Mouse (Mus musculus) heart, embryonic 11.5 days (tissue): ENCODE data around the gene Tstd1. TPM values are rescaled to one million over a fixed set of nuclear protein-coding genes. Genes with fewer than 3 reads are reported as not detected.

Experiments
- ATAC-seq: fragments of 200-750 bp; cut with Nextera tagmentation; replicated peaks from 2 replicates; pipeline ENCODE4 v1.8.0; 2017; ENCODE audit warnings: moderate library complexity; ENCODE audit not compliant: insufficient number of reproducible peaks, low FRiP score, low TSS enrichment
- H3K27ac ChIP-seq: fragments of 300-500 bp; sonication (generic); 2 replicates; pipeline ENCODE4 v1.5.1; 2014; ENCODE audit warnings: mild to moderate bottlenecking, low read depth, low read length
- H3K27me3 ChIP-seq: fragments of 300-500 bp; sonication (generic); 2 replicates; pipeline ENCODE4 v1.6.1; 2014; ENCODE audit warnings: mild to moderate bottlenecking, low read length, mixed read lengths; ENCODE audit not compliant: control insufficient read depth, insufficient read depth
- H3K36me3 ChIP-seq: fragments of 300-500 bp; sonication (generic); 2 replicates; pipeline ENCODE4 v1.6.1; 2014; ENCODE audit warnings: mild to moderate bottlenecking, low read length, moderate library complexity, mixed read lengths; ENCODE audit not compliant: control insufficient read depth, insufficient read depth
- H3K4me1 ChIP-seq: fragments of 300-500 bp; sonication (generic); 2 replicates; pipeline ENCODE4 v1.6.1; 2014; ENCODE audit warnings: low read length; ENCODE audit not compliant: control insufficient read depth, insufficient read depth
- H3K4me2 ChIP-seq: fragments of 300-500 bp; sonication (generic); 2 replicates; pipeline ENCODE4 v1.6.1; 2014; ENCODE audit warnings: mild to moderate bottlenecking, moderate library complexity
- H3K4me3 ChIP-seq: fragments of 300-500 bp; sonication (generic); 2 replicates; pipeline ENCODE4 v1.5.1; 2014; ENCODE audit warnings: low read depth, low read length
- H3K9ac ChIP-seq: fragments of 300-500 bp; sonication (generic); 2 replicates; pipeline ENCODE4 v1.6.1; 2014; ENCODE audit warnings: mild to moderate bottlenecking, low read depth, low read length, moderate library complexity
- H3K9me3 ChIP-seq: fragments of 300-500 bp; sonication (generic); replicated peaks from 2 replicates; pipeline ENCODE4 v1.6.1; 2016; ENCODE audit warnings: low read length; ENCODE audit not compliant: control insufficient read depth
- WGBS: fragments of 180-500 bp; shearing (Covaris S2); extraction: QIAGEN DNeasy Blood & Tissue Kit; methylation state at CpG from one replicate; pipeline ENCODE4 v1.1.7; 2014; ENCODE audit not compliant: insufficient replicate concordance; 5-methylcytosine and 5-hydroxymethylcytosine counted together
- polyA plus RNA-seq: library from polyadenylated mRNA; unstranded; fragments of >200 nt; fragmentation: Nextera tagmentation; extraction: Ambion mirVana; gene quantifications from 2 replicates; pipeline ENCODE4 v1.2.1, GENCODE M21; 2014

Gene Tstd1
- polyA plus RNA-seq, 1 experiment from 2014 or later: 1.7 TPM

GRCm38 (mm10) chr1:171424638-171425037, 6.0 kb downstream of the Tstd1 start:
- no peak overlapping the region for H3K4me3 ChIP-seq
- peak overlapping the region; percentile 23 for H3K4me2 ChIP-seq
- peaks cover 9% of the 10 kb centered on the region for H3K4me1 ChIP-seq
- H3K36me3 ChIP-seq: peaks cover 5% of the 10 kb centered on the region
- 33% methylated on average over 5 of the region's 5 CpGs for WGBS
- H3K9ac ChIP-seq: no peak overlapping the region
- H3K9me3 ChIP-seq: no peaks in the 10 kb centered on the region
- peak overlapping the region; percentile 38; the same call in 1 of the 2 replicates for H3K27ac ChIP-seq
- H3K27me3 ChIP-seq: no peaks in the 10 kb centered on the region
- no peak for ATAC-seq

GRCm38 (mm10) chr1:171425126-171425525, 6.5 kb downstream of the Tstd1 start:
- Histone ChIP-seq H3K36me3 (peaks cover 4% of the 10 kb centered on the region), H3K4me1 (peaks cover 9% of the 10 kb centered on the region), H3K27ac (peak overlapping the region; percentile 38; the same call in 1 of the 2 replicates), H3K9ac (no peak overlapping the region), H3K9me3 (no peaks in the 10 kb centered on the region), H3K27me3 (no peaks in the 10 kb centered on the region), H3K4me3 (no peak overlapping the region), H3K4me2 (peak overlapping the region; percentile 23)
- no peak for ATAC-seq
- WGBS: 37% methylated on average over 4 of the region's 4 CpGs

- H3K9ac ChIP-seq: no peak overlapping the region
- no peaks in the 10 kb centered on the region for H3K27me3 ChIP-seq
- no peaks in the 10 kb centered on the region for H3K9me3 ChIP-seq
- H3K27ac ChIP-seq: no peak overlapping the region
- no peak overlapping the region for H3K4me3 ChIP-seq
- ATAC-seq: no peak
- no peaks in the 10 kb centered on the region for H3K4me1 ChIP-seq
- 78% methylated on average over 5 of the region's 5 CpGs for WGBS
- no peaks in the 10 kb centered on the region for H3K36me3 ChIP-seq
- no peak overlapping the region for H3K4me2 ChIP-seq
Observed at GRCm38 (mm10) chr1:171432158-171432557, 13.5 kb downstream of the Tstd1 start.

DNA sequence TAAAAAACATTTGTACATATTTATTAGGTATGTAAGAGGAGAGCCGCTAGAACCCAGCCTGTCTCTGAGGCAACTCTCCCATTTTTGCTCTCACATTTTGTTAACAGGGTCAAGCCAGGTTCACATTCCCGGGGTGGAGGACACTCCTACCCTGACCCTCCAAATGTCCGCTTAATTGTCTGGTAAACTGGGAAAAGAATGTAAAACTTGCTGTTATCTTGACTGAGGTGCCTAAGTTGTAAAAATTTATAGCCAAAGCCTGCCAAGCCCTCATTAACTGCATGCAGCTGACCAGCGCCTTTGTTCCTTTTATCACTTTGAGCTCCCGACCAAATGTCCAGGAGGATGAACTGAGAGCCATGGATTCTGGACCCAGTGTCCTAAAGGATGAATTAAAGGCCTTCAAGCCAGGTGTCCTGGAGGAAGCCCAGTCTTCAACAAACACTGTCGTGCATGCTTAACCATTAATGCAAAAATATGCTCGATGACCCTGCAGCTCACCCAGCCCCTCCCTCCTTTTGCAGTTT, 16.7 kb downstream of the Tstd1 start:
- ATAC-seq: no peak
- no peak overlapping the region for H3K9ac ChIP-seq
- H3K4me2 ChIP-seq: no peak overlapping the region
- H3K4me3 ChIP-seq: no peak overlapping the region
- H3K9me3 ChIP-seq: no peaks in the 10 kb centered on the region
- WGBS: 43% methylated on average over 7 of the region's 7 CpGs
- no peak overlapping the region for H3K27ac ChIP-seq
- no peaks in the 10 kb centered on the region for H3K27me3 ChIP-seq
- H3K4me1 ChIP-seq: peaks cover 8% of the 10 kb centered on the region
- H3K36me3 ChIP-seq: no peaks in the 10 kb centered on the region

- 61% methylated on average over 1 of the region's 1 CpGs for WGBS
- H3K9me3 ChIP-seq: no peaks in the 10 kb centered on the region
- no peak overlapping the region for H3K4me2 ChIP-seq
- ATAC-seq: no peak
- H3K27me3 ChIP-seq: no peaks in the 10 kb centered on the region
- H3K4me3 ChIP-seq: no peak overlapping the region
- H3K27ac ChIP-seq: no peak overlapping the region
- H3K9ac ChIP-seq: no peak overlapping the region
- H3K4me1 ChIP-seq: peaks cover 8% of the 10 kb centered on the region
- no peaks in the 10 kb centered on the region for H3K36me3 ChIP-seq
Observed at GRCm38 (mm10) chr1:171435974-171436373, 17.3 kb downstream of the Tstd1 start.

GRCm38 (mm10) chr1:171437264-171438013, 18.8 kb downstream of the Tstd1 start, which contains the start of gene F11r:
TSS of gene F11r (plus strand) at chr1:171437535.
- H3K9ac ChIP-seq: peak within 1 kb of the TSS; percentile 80
- H3K9me3 ChIP-seq: no peaks in the 10 kb centered on the region
- H3K4me2 ChIP-seq: peak within 1 kb of the TSS; percentile 80
- 2% methylated on average over 46 of the region's 46 CpGs for WGBS
- H3K4me3 ChIP-seq: peak within 1 kb of the TSS; percentile 67
- peak within 1 kb of the TSS; percentile 70 for H3K27ac ChIP-seq
- peaks cover 22% of the 10 kb centered on the region for H3K4me1 ChIP-seq
- H3K36me3 ChIP-seq: no peaks in the 10 kb centered on the region
- peak; percentile 63 for ATAC-seq
- H3K27me3 ChIP-seq: no peaks in the 10 kb centered on the region

- under 1% methylated on average over 18 of the region's 18 CpGs for WGBS
- peaks cover 22% of the 10 kb centered on the region for H3K4me1 ChIP-seq
- peak overlapping the region; percentile 67 for H3K4me3 ChIP-seq
- H3K27ac ChIP-seq: peak overlapping the region; percentile 70
- H3K27me3 ChIP-seq: no peaks in the 10 kb centered on the region
- ATAC-seq: peak; percentile 3; the same call in 1 of the 2 replicates
- H3K9ac ChIP-seq: peak overlapping the region; percentile 80
- peak overlapping the region; percentile 80 for H3K4me2 ChIP-seq
- H3K36me3 ChIP-seq: no peaks in the 10 kb centered on the region
- H3K9me3 ChIP-seq: no peaks in the 10 kb centered on the region
Observed at GRCm38 (mm10) chr1:171438014-171438670, 19.5 kb downstream of the Tstd1 start.

DNA sequence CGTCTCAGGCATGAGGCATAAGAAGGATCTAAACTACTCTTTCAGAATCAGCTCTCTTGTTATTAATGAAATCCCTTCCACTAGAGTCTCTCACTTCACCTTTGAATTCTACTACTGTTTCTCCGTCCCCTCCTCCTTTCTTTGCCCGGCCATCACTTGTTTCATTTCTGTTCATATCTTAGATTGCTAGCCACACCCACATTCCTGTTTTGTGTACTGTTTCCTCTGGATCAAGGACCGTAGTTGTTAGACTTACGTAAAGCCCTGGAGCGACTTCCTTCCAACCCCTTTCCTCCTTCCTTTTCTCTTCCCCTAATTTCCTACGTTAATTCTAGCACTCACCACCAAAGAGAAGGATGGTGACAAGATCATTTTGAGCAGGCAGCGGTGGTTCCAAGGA, 20.4 kb downstream of the Tstd1 start:
- Histone ChIP-seq H3K9me3 (peaks cover 6% of the 10 kb centered on the region; the same call in 1 of the 2 replicates), H3K36me3 (0 out of 2 replicates have a peak, but pooled peaks cover 2% of the 10 kb centered on the region), H3K4me3 (peak overlapping the region; percentile 67), H3K27me3 (no peaks in the 10 kb centered on the region), H3K4me1 (peaks cover 22% of the 10 kb centered on the region), H3K4me2 (peak overlapping the region; percentile 80), H3K9ac (peak overlapping the region; percentile 80), H3K27ac (peak overlapping the region; percentile 80)
- no peak for ATAC-seq
- WGBS: 12% methylated on average over 8 of the region's 8 CpGs
